Mouse (Mus musculus) heart, postnatal 4 days (tissue): ENCODE results near the gene Cobl. TPM values are rescaled to one million over a fixed set of nuclear protein-coding genes. Genes with fewer than 3 reads are reported as not detected.

Experiments
- DNase-seq: peaks from one replicate; pipeline ENCODE4 v3.0.0; 2021
- total RNA-seq, 2 experiments: library from RNA; stranded (reverse); gene quantifications; 2 replicates each; pipeline ENCODE4 v1.2.3; 2021

Gene Cobl
- total RNA-seq, 2 experiments from 2014 or later: 48.6 to 50.2 TPM

DNA sequence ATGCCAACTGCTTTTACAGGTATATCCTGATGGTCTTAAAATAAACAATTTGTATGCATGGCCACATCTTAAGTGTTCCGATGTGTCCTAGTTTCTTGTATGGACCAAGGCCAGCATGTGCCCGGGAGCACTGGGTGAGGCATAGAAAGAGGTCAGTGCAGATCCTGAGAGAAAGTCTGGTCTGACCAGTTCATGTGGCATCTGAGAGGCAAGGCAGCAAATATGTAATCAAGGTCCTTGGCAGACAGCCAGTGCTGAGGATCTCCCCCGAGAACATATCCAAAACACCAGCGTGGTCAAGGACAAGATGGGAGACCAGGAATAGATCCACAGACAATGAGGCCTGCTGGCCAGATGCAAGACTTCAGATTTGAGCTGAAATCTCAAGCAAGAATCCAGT lies 81.8 kb downstream of the Cobl start:
- peak; percentile 42 for DNase-seq

DNA sequence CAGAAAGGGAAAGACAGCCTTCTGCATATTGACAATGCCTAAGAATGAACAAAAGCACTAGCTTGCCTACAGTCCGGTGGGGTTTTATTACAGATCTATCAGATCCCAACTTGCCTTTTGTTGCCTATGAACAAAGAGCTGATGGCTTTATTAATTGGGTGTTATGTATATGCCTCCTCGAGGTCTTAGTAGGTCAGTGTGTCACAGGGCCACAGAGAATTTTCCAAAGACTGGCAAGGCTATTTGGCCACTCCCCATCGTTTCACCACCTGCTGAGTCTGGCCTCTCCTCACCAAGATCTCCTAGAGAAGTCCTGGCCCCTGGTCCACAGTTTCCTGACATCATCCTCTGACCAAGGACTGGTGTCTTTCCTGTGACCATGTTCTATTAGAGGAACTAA lies 83.7 kb downstream of the Cobl start:
- DNase-seq: no peak

DNA sequence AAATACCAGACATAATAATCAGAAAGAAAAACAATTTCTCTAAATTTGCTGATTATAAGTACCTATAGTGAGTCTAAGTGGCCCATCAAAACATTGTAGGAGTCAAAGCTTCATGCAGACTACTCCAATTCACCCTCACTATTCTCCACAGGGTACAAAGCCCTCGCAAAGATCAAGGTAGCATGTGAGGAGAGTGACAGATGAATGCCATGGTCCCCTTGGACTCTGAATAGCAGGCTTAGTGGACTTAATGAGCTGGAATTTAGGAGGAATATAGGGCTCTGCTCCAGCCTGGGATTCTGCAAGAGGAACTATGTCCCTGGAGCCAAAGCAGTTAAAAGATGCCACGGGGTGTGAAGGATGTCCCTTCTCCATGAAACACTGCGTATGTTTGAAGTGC lies 88.1 kb downstream of the Cobl start:
- DNase-seq: no peak

DNA sequence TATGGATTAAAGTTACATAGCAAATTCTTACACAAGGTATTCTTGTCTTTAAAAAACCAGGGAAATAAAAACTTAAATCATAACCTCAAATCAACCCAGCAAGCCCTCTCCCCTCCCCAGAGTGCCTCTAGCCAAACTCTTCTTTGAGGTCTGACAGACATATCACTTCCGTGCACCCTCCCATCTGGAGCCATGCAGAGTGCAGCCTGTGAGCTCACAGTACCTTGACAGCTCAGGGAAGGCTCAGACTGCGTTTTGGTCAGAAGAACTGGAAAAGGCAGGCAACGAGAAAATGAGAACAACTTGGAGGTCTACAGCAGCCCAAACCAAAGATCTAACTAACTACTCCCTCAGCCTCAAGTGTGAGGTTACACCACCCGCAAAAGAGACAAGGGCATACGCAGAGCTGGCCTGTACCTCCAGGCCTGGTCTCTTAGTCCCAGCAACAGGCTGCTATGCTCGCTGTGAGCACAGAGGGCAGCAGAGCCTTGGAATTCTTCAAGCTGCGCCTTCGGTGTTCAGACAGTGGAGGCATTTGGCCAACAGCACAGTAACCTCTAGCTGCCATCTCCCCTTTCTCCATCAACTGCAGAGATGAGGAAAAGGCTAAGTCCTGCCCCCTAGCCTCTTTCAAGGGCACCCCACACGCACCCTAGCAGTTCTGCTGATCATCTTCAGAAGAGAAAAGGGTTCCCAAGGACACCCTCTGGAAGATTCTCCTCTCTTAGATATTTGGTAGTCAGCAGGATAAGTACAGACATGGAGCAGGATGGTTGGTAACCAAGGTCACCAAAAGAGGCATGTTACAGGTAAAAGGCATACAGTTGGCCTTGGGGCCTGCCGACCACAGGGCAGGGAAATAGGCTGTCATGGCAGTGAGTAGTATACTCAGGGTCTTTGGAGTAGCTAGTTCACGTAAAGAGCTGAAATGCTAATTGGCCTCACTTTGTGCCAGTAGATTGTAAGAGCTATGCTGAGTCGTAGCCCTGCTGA lies 91.4 kb downstream of the Cobl start:
- DNase-seq: peak; percentile 90

DNA sequence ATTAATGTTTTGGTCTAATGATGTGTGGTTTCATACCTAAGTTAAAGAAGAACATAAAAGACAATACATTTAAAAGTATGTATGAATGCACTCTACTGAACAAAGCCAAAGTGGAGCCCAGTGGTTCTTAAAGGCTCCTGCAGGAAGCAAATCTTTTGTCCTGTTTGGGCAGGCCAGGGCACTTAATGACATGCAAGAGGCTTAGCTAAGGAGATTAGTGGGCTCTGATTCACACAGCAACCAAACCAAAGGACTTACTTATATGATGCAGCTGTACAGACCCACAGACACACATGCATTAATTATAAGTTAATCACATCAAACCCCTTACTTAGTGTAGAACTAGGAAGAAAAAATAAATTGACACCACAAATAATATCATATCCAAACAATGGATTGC lies 93.8 kb downstream of the Cobl start:
- no peak for DNase-seq

DNA sequence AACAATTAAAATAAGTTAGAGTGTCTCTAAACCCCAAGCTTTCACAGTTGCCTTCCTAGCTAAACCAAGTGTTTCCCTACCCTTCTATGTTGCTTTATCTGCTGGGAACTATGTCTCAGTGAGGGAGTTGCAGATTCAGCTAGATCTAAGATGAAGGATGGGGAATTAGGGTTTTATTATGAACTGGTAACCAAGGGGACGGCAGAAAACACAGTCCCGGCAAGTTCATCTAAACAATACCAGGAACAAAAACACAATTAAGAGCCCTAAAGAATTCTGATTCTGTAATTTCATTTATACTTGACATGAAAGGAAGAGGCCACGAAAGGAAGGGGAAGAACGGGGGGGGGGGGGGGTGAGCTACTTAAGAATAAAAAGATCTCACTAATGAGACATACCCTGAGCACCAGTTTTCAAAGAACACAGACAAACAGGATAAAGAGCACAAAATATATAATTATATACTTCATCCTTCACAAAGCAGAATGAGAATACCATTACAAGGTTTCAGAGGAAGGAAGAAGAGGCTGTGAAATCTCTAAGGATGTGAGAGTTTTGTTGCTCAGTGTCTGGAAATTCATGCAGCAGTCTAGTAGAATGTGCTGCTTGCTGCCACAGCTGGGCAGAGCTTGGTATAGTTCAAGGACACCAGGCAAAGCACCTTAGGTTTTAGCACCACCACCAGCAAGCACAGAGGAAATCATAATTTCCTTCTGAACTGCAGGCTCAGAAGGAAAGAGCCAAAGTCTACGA lies 97.2 kb downstream of the Cobl start:
- no peak for DNase-seq

DNA sequence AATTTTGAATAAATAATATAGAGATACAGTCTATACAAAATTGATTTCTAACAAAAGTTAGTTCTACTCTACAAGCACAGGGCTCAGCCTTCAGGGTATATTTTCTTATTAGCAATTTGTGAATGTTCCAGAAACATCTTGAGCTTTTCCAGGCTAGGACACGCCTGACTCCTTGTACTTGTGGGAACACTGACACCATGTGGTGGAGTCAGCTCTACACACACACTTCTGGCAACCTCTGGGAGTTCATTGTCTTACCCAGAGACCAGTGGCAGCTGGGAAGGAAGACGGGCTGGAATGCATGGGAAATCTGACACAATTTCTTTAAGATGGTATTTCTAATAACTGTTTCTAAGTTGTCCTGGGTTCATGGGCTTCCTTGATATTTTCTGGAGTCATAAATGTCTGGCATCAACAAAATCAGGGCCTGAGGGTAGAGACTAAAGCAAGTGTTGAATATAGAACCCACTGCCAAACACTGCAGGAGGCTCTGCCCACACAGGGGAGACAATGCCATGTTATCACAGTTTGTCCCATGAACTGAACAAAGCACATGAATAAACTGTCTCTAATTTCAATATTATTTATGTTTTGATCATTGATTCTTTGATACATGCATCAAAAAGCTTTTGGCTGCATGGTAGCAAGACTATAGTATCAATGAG lies 105.3 kb downstream of the Cobl start:
- DNase-seq: peak; percentile 76

DNA sequence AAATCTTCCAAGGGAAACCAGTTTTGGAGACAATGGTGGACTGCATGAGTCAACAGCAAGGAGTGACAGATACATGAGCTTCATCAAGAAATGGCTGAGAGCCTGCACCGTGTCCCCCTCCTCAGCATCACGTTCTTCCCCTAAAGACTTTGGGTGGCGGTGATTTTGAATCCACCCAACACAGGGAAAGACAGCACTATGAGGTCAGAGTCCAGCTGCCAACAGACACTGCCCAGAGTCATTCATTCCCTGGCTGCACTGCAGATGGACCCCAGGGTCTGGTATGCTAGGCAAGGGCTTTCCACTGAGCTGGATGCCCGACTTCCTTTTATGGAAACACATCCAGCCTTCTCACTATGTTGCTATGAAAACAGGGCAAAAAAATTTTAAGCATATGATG lies 106.2 kb downstream of the Cobl start:
- no peak for DNase-seq

DNA sequence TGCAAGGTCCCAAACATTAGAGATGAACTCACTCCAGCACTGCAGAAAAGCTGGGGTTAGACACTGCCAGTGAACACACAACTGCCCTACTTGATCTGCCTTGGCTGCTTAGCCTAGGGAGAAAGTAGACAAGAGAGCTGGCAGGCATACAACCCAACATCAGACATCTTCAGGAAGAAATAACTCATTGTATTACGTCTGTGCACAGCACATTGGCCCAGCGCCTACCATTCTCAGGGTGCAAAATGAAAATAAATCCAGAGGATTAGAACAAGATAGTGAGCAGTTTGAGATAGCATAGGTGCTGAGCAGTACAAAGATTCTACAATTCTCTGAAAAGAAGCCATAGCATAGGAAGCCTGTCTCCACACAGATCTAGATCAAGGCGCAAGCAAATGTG lies 109.1 kb downstream of the Cobl start:
- DNase-seq: no peak

DNA sequence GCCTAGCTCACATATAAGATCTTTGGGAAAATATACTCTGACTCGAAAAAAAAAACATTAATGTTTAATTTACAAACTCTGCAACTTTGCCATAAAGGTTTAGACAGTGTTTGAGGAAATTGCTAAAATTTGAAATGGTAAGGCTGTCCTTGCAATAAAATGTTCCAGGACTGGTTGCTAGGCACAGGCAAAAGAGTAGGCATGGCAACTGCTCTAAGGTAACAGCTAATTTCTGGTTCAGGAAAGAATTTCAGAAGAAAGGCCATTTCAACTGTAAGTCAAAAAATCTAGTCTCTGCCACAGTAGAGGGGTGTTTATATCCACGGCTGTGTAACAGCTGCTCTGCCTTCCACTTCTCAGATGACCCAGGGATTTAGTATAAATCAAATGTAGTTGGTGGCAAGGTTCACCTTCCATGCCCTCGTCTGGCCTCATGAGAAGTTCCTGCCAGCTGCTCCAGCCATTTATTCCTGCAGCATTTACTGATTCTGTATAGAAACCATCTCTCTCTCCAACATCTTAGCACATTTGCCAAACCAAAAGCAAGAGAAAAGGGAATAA lies 113.7 kb downstream of the Cobl start:
- DNase-seq: no peak

DNA sequence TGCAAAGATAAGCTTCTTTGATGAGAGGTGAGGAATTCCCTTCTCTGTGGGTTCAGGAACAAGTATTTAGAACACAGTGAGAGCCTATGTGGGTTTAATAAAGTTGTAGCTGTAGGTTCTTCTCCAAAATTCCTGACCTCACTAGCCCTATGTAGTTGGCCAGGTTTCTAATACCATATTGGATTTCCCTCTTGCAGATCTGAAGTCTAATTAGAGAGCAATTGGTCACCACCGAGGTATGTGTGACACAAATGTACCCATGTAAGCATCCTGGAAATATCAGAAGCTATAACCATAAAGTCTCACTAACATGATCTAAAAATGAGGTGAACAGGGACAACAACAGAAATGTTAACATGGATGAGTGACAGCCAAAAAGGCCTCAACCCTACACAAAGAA lies 114.7 kb downstream of the Cobl start:
- DNase-seq: no peak

DNA sequence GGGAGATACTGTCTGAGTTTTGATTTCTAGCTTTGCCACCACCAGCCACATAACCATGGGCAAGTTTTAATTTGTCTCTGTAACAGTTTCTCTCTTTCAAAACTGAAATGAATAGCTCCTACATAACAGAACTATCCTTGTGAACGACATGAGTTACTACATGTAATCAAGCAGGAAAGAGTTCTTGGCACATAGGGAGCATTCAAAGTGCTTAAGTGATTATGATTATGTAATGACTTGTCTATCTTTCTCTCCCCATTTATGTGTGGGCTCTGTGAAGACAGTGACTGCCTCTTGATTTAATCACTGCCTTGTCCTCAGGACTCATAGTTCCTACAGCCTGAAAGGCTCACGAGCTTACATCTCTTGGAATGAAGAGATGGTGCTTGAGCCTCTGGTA lies 118.3 kb downstream of the Cobl start:
- DNase-seq: no peak

DNA sequence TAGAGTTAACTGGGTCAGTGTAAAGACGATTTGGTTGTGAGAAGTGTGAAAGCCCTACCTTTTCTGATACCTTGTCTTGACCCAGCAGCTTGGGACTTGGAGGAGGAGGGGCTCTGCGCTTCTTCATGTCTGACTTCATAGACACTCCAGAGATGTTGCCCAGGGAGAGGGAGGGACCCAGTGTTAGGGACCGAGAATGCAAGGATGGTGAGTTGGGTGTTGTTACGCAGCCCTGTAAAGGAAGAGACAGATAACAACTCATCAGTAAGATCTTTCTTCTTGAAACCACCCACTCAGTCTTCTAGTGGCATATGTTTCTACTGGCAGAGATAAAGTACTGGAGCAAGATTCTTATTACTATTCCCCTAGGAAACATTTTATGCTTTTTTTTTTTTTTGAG lies 121.1 kb downstream of the Cobl start:
- DNase-seq: no peak

DNA sequence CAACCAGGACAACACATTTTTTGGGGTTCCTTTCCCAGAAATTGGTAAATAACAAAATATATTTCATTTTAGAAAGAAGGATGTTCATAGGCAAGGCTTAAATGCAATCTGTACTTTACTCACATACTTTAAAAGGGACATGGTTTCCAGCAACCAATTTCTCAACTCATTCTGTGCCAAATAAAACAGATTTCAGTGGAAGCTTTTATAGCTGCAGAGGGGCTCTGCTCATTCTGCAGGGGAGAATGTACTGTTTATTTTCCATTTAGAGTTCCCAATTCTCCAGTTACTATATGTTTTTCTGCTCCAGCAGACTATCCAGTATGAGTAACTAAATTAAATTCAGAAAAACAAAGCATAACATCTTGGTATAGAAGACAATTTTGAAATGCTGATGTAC lies 124.1 kb downstream of the Cobl start:
- DNase-seq: no peak

DNA sequence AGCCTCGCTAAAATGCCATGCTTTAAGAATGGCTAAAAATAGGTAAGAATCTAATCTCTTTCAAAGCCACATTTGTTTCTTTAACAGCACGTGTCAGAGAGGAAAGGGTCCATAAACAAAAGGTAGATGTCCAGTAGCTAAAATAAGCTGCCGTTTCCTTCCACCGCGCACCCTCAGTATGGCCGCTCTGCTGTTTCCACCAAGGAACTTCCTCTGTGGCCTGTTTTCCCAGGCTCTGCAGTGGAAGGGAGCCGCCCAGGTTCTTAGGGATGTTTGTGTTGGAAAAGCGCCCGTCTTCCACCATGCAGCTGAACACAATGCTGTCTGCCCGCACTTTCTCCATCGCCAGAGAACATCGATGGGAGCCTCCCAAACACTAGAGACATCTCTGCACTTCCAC lies 128.6 kb downstream of the Cobl start:
- peak; percentile 77 for DNase-seq

DNA sequence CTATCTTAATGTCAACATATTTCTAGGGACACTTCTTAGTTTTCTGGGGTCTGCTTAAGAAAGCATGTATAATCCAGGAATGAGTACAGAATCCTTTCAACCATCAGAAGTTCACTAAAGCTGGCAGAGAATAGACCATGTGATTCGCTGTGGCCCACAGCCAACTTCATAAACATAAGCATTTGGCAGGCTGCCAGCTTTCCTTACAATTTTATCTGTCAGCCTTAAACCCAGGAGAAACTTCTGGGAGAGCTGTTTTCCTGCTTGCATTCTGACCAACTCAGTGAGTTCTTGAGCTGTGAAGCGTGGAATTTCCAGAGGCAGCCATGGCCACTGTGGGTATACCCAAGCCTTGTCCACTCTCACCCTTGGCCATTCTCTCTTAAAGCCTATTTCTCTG lies 132.8 kb downstream of the Cobl start:
- peak; percentile 79 for DNase-seq

DNA sequence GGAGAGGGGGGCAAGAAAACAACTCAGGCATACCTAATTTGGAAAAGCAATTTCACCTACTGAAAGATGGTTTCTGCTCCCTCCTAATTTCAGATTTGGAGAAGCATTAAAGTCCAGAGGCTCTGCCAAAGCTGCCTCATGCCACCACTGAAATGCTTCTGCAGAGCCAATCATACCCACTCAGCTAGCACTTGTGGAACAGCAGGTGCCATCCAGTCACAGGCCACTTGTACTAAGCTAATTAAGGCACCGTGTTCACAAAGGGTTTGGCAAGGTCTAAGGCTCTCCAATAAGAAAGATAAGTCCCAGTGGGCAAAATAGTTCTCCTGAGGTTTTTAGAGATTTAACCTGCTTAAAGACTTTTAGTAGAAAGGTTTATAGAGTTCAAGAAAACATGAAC lies 143.3 kb downstream of the Cobl start:
- peak; percentile 30 for DNase-seq

DNA sequence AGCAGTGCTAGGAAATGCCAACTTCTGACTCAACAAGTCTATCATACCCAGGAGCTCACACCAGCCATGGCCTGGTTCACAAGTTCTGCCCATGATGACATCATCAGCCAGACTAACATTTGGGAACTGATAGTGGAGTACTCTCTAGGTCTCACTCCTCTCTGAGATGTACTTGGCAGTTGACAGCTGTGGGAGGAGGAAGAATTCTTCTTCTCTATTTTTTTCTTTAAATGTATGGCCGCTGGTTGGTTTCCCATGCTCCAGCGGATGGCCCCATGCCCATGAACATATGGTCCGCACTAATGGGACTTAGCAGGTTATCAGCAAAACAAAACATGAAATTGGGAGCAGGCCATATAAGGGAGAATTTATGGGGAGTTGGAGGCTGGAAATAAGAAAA lies 145.4 kb downstream of the Cobl start:
- no peak for DNase-seq

DNA sequence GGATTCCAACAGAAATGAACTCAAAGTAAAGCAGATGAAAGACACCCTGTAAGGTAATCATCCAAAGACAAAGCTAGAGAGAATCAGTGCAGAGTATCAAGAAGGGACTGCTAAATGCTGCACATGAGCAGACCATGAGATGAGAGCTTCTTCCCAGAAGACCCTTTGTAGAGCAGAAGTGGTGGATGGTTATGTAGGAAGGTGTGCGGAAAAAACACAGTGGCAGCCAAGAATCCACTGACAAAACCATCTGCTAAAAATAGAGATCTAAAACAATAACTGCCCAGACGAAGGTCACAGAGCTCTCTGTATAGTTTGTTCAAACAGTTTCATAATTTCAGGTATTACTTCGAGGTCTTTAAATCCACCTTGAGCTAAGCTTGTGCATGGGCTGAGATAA lies 149.1 kb downstream of the Cobl start:
- DNase-seq: no peak

DNA sequence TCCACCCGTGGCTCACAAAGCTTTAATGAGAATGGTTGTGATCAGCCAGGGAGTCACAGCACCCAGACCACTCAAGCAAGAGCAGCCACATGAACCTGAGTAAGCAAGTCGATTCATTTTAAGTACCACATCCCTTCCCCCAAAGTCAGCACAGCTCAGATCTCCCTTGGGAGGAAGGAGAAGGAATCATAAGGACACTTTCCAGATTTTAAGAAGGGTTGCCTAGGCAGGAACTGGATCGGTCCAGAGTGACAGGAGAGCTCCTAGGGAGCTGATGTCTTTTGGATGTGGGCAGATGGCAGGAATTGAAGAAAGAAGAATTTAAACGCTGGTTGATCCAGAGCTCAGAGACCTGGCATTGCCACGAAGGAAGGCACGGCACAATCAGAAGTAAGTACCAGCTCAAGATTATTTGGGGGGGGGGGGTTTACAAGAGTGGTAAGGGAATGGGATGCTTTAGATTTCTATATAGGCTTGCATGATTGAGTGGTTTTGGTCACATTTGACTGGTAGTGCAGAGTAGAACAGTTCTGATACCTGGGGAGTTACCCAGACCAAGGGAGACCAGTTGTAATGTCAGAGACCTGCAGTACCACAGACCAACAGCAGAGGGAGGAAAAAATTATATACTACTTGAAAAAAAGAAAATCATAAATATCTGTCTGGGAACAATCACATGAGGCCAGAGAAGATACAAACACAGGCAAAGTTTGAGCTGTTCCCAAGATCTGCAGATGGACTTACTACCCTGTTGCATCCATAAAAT lies 150.3 kb downstream of the Cobl start:
- DNase-seq: peak; percentile 71

DNA sequence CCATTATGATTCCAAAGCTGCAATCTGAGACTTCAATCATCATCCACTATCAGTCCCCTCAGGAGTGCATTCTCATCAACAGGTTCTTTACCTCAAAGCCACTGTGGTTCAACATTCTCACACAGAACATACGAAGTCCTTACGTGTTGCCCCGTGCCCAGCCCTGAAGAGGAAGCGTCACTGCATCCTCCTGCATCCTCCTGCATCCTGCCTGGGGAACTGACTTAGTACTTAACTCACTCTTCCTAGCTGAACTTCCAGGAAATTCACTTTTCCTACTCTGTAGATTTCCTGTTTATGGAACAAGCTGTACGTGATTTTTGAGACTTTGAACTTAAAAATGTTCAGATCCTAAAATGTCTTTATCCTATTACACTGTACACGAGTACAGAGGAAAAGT lies 153.3 kb downstream of the Cobl start:
- no peak for DNase-seq

DNA sequence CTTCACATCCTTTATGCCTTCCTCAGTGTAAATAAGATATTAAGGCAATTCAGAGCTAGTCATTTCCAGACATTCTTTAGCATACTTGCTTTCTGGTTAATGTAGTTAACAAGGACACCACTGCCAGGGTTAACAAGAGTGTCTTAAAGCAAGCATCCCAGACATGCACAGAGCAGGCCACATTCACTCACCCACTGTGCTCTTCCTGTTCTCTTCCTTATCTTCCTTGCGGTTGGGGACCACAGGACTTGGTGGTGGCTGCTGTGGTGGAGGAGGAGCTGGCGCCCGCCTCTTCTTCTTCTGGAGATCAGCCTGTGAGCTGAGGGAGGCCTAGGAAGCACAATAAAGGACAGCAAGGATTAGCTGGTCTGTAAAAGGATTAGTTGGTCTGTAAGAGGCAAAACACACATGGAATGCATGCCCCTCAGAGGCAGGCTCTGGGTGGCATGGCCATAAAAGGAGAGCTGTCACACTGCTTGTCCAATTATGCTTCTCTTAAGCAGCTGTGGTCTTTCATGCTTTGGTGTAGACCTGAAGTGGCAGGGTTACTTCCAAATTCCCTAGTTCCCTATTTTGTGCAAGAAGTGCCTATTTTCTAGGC lies 155.2 kb downstream of the Cobl start:
- DNase-seq: no peak
